Mouse (Mus musculus) megakaryocyte-erythroid progenitor cell, adult 5 weeks (primary cell): Measurements from ENCODE around the gene Gm17026. TPM values are rescaled to one million over a fixed set of nuclear protein-coding genes. Genes with fewer than 3 reads are reported as not detected.

Experiments used
- polyA plus RNA-seq: library from polyadenylated mRNA; stranded (reverse); fragments of >175 nt; gene quantifications from 2 replicates; pipeline ENCODE4 v1.2.3, GENCODE M21; 2012

Gene Gm17026
- polyA plus RNA-seq, result not detected in 2 replicates

DNA sequence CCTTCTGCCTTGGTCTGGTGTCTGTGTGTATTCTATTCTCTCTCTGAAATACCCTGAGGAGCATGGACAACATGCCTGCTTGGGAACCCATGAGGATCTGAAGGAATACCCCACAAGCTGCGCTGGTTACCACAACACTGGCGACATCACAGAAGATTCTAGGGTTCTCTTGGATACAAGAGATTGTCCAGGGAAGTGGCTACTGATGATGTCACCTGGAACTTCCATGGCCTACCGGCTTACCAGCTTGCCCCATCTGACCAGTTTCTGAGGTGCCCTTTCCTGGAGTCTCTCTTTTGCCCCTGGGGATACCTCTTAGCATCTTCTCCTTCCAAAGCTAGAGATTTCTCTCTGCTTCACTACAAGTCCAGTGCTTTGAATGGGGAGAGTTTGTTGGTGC, at the start of gene Gm17026:
TSS of gene Gm17026 (minus strand) at position 101 of the 400 bp plus-strand sequence.

DNA sequence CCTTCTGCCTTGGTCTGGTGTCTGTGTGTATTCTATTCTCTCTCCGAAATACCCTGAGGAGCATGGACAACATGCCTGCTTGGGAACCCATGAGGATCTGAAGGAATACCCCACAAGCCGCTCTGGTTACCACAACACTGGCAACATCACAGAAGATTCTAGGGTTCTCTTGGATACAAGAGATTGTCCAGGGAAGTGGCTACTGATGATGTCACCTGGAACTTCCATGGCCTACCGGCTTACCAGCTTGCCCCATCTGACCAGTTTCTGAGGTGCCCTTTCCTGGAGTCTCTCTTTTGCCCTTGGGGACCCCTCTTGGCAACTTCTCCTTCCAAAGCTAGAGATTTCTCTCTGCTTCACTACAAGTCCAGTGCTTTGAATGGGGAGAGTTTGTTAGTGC, 37.4 kb upstream of the Gm17026 start, which contains the start of gene Gm9611:
TSS of gene Gm9611 (minus strand) at position 101 of the 400 bp plus-strand sequence.

Other genes with a start within 250 kb of the Gm17026 start
- gene Gm7951, start 142.7 kb downstream of the Gm17026 start, polyA plus RNA-seq, result not detected in 2 replicates
- not detected in 2 replicates for gene Gm17027, start 97.4 kb downstream of the Gm17026 start, polyA plus RNA-seq
- not detected in 2 replicates for gene Gm3573, start 69.3 kb downstream of the Gm17026 start, polyA plus RNA-seq
- gene Gm9611, start 37.3 kb upstream of the Gm17026 start, polyA plus RNA-seq, result not detected in 2 replicates
- gene Gm7995, start 50.2 kb upstream of the Gm17026 start, polyA plus RNA-seq, result not detected in 2 replicates
- not detected in 2 replicates for gene Gm8005, start 179.6 kb upstream of the Gm17026 start, polyA plus RNA-seq
- gene Gm8011, start 203.8 kb upstream of the Gm17026 start, polyA plus RNA-seq, result not detected in 2 replicates
- gene Gm8020, start 242.3 kb upstream of the Gm17026 start, polyA plus RNA-seq, result not detected in 2 replicates